Mouse (Mus musculus): ENCODE results near the gene Myof. TPM values are rescaled to one million over a fixed set of nuclear protein-coding genes. Genes with fewer than 3 reads are reported as not detected.

The Myof gene
- 6.9 and 9.5 TPM in 2 replicates for polyA plus RNA-seq (2016; fragmentation: Nextera tagmentation; extraction: Ambion mirVana)

GRCm38 (mm10) chr19:38043281-38043981 is at the start of gene Myof:
Gene Myof (minus strand): TSS chr19:38043577.
- no peaks in the 10 kb centered on the region for H3K9me3 ChIP-seq (replicated peaks)
- no peak within 1 kb of the TSS for H3K27ac ChIP-seq
- peak within 1 kb of the TSS; percentile 41; the same call in 1 of the 2 replicates for H3K9ac ChIP-seq
- H3K4me1 ChIP-seq, result peaks cover 12% of the 10 kb centered on the region
- no peak for ATAC-seq (ENCODE audit: low FRiP score)
- peak within 1 kb of the TSS; percentile 62 for H3K4me2 ChIP-seq (replicated peaks)
- peaks cover 31% of the 10 kb centered on the region for H3K27me3 ChIP-seq
- no peaks in the 10 kb centered on the region for H3K36me3 ChIP-seq
- peak within 1 kb of the TSS; percentile 33 for H3K4me3 ChIP-seq
- WGBS, result under 1% methylated on average over 28 of the region's 28 CpGs

- no peak overlapping the region for H3K4me3 ChIP-seq
- H3K27me3 ChIP-seq, result peaks cover 21% of the 10 kb centered on the region
- H3K4me2 ChIP-seq (replicated peaks), result no peak overlapping the region
- no peak overlapping the region for H3K27ac ChIP-seq
- no peak for ATAC-seq (ENCODE audit: low FRiP score)
- no peaks in the 10 kb centered on the region for H3K36me3 ChIP-seq
- H3K4me1 ChIP-seq, result no peaks in the 10 kb centered on the region
- no peaks in the 10 kb centered on the region for H3K9me3 ChIP-seq (replicated peaks)
- WGBS, result 61% methylated on average over 4 of the region's 4 CpGs
- no peak overlapping the region for H3K9ac ChIP-seq
Measured at GRCm38 (mm10) chr19:38091512-38091985, 48.2 kb upstream of the Myof start.

GRCm38 (mm10) chr19:38089358-38089757 is 46.0 kb upstream of the Myof start:
- Histone ChIP-seq H3K4me3 (no peak overlapping the region), H3K4me2 (replicated peaks) (no peak overlapping the region), H3K36me3 (no peaks in the 10 kb centered on the region), H3K9me3 (replicated peaks) (no peaks in the 10 kb centered on the region), H3K27ac (no peak overlapping the region), H3K9ac (no peak overlapping the region), H3K27me3 (peaks cover 1% of the 10 kb centered on the region), H3K4me1 (no peaks in the 10 kb centered on the region)
- no peak for ATAC-seq (ENCODE audit: low FRiP score)
- 80% methylated on average over 8 of the region's 8 CpGs for WGBS

GRCm38 (mm10) chr19:38086948-38087551 is 43.7 kb upstream of the Myof start:
- H3K36me3 ChIP-seq, result no peaks in the 10 kb centered on the region

GRCm38 (mm10) chr19:38085841-38086240 is 42.5 kb upstream of the Myof start:
- Histone ChIP-seq H3K4me2 (replicated peaks) (no peak overlapping the region), H3K9me3 (replicated peaks) (no peaks in the 10 kb centered on the region), H3K27ac (no peak overlapping the region), H3K9ac (no peak overlapping the region), H3K4me3 (no peak overlapping the region), H3K36me3 (no peaks in the 10 kb centered on the region), H3K4me1 (no peaks in the 10 kb centered on the region), H3K27me3 (no peaks in the 10 kb centered on the region)
- WGBS, result 78% methylated on average over 4 of the region's 4 CpGs
- no peak for ATAC-seq (ENCODE audit: low FRiP score)

More at GRCm38 (mm10) chr19:38086948-38087551, 43.7 kb upstream of the Myof start:
- H3K9me3 ChIP-seq (replicated peaks), result no peaks in the 10 kb centered on the region
- no peak overlapping the region for H3K9ac ChIP-seq
- no peaks in the 10 kb centered on the region for H3K4me1 ChIP-seq
- no peak overlapping the region for H3K4me2 ChIP-seq (replicated peaks)
- H3K27ac ChIP-seq, result no peak overlapping the region
- H3K27me3 ChIP-seq, result no peaks in the 10 kb centered on the region
- no peak for ATAC-seq (ENCODE audit: low FRiP score)
- H3K4me3 ChIP-seq, result no peak overlapping the region
- WGBS, result 62% methylated on average over 11 of the region's 11 CpGs

- ATAC-seq (ENCODE audit: low FRiP score), result no peak
- Histone ChIP-seq H3K27ac (no peak overlapping the region), H3K27me3 (no peaks in the 10 kb centered on the region), H3K36me3 (no peaks in the 10 kb centered on the region), H3K9me3 (replicated peaks) (no peaks in the 10 kb centered on the region), H3K9ac (no peak overlapping the region), H3K4me2 (replicated peaks) (no peak overlapping the region), H3K4me1 (no peaks in the 10 kb centered on the region), H3K4me3 (no peak overlapping the region)
- WGBS, result 80% methylated on average over 5 of the region's 5 CpGs
Measured at GRCm38 (mm10) chr19:38082931-38083525, 39.7 kb upstream of the Myof start.

- 75% methylated on average over 3 of the region's 3 CpGs for WGBS
- H3K27ac ChIP-seq, result no peak overlapping the region
- ATAC-seq (ENCODE audit: low FRiP score), result no peak
- H3K4me2 ChIP-seq (replicated peaks), result no peak overlapping the region
- H3K9ac ChIP-seq, result no peak overlapping the region
- H3K9me3 ChIP-seq (replicated peaks), result no peaks in the 10 kb centered on the region
- H3K4me3 ChIP-seq, result no peak overlapping the region
- no peaks in the 10 kb centered on the region for H3K36me3 ChIP-seq
- H3K27me3 ChIP-seq, result no peaks in the 10 kb centered on the region
- H3K4me1 ChIP-seq, result no peaks in the 10 kb centered on the region
Measured at GRCm38 (mm10) chr19:38081361-38081760, 38.0 kb upstream of the Myof start.

GRCm38 (mm10) chr19:38077851-38078540 is 34.6 kb upstream of the Myof start:
- H3K4me1 ChIP-seq, result no peaks in the 10 kb centered on the region
- peaks cover 7% of the 10 kb centered on the region for H3K36me3 ChIP-seq
- no peak overlapping the region for H3K4me3 ChIP-seq
- H3K27me3 ChIP-seq, result no peaks in the 10 kb centered on the region
- 86% methylated on average over 3 of the region's 3 CpGs for WGBS
- H3K27ac ChIP-seq, result no peak overlapping the region
- H3K4me2 ChIP-seq (replicated peaks), result no peak overlapping the region
- no peak overlapping the region for H3K9ac ChIP-seq
- no peaks in the 10 kb centered on the region for H3K9me3 ChIP-seq (replicated peaks)
- no peak for ATAC-seq (ENCODE audit: low FRiP score)

GRCm38 (mm10) chr19:38076251-38076650 is 32.9 kb upstream of the Myof start:
- no peak for ATAC-seq (ENCODE audit: low FRiP score)
- Histone ChIP-seq H3K9me3 (replicated peaks) (no peaks in the 10 kb centered on the region), H3K27me3 (no peaks in the 10 kb centered on the region), H3K4me1 (no peaks in the 10 kb centered on the region), H3K4me3 (no peak overlapping the region), H3K4me2 (replicated peaks) (no peak overlapping the region), H3K36me3 (peaks cover 21% of the 10 kb centered on the region), H3K27ac (no peak overlapping the region), H3K9ac (no peak overlapping the region)
- WGBS, result 90% methylated on average over 2 of the region's 2 CpGs

- no peak overlapping the region for H3K4me3 ChIP-seq
- H3K4me1 ChIP-seq, result no peaks in the 10 kb centered on the region
- 81% methylated on average over 11 of the region's 11 CpGs for WGBS
- H3K4me2 ChIP-seq (replicated peaks), result no peak overlapping the region
- no peak for ATAC-seq (ENCODE audit: low FRiP score)
- peaks cover 33% of the 10 kb centered on the region for H3K36me3 ChIP-seq
- H3K9ac ChIP-seq, result no peak overlapping the region
- no peak overlapping the region for H3K27ac ChIP-seq
- no peaks in the 10 kb centered on the region for H3K9me3 ChIP-seq (replicated peaks)
- no peaks in the 10 kb centered on the region for H3K27me3 ChIP-seq
Measured at GRCm38 (mm10) chr19:38075051-38075450, 31.7 kb upstream of the Myof start.

- Histone ChIP-seq H3K4me2 (replicated peaks) (no peak overlapping the region), H3K9ac (no peak overlapping the region), H3K4me1 (no peaks in the 10 kb centered on the region), H3K27ac (no peak overlapping the region), H3K27me3 (no peaks in the 10 kb centered on the region), H3K9me3 (replicated peaks) (no peaks in the 10 kb centered on the region), H3K4me3 (no peak overlapping the region), H3K36me3 (peaks cover 36% of the 10 kb centered on the region)
- ATAC-seq (ENCODE audit: low FRiP score), result no peak
- 92% methylated on average over 5 of the region's 5 CpGs for whole genome bisulfite sequencing
Measured at GRCm38 (mm10) chr19:38073226-38073625, 29.8 kb upstream of the Myof start.

- Histone ChIP-seq H3K27me3 (no peaks in the 10 kb centered on the region), H3K4me2 (replicated peaks) (no peak overlapping the region), H3K36me3 (peaks cover 22% of the 10 kb centered on the region), H3K9me3 (replicated peaks) (no peaks in the 10 kb centered on the region), H3K4me1 (no peaks in the 10 kb centered on the region), H3K9ac (no peak overlapping the region), H3K27ac (no peak overlapping the region), H3K4me3 (no peak overlapping the region)
- ATAC-seq (ENCODE audit: low FRiP score), result no peak
- 92% methylated on average over 1 of the region's 1 CpGs for WGBS
Measured at GRCm38 (mm10) chr19:38064051-38064450, 20.7 kb upstream of the Myof start.

Measured in hindbrain, embryonic 12.5 days (tissue).